Mouse (Mus musculus): ENCODE results near the gene Gal3st4. TPM values are rescaled to one million over a fixed set of nuclear protein-coding genes. Genes with fewer than 3 reads are reported as not detected.

Gal3st4 gene
- polyA plus RNA-seq, 1 experiment from 2014 or later = 4.4 TPM

DNA sequence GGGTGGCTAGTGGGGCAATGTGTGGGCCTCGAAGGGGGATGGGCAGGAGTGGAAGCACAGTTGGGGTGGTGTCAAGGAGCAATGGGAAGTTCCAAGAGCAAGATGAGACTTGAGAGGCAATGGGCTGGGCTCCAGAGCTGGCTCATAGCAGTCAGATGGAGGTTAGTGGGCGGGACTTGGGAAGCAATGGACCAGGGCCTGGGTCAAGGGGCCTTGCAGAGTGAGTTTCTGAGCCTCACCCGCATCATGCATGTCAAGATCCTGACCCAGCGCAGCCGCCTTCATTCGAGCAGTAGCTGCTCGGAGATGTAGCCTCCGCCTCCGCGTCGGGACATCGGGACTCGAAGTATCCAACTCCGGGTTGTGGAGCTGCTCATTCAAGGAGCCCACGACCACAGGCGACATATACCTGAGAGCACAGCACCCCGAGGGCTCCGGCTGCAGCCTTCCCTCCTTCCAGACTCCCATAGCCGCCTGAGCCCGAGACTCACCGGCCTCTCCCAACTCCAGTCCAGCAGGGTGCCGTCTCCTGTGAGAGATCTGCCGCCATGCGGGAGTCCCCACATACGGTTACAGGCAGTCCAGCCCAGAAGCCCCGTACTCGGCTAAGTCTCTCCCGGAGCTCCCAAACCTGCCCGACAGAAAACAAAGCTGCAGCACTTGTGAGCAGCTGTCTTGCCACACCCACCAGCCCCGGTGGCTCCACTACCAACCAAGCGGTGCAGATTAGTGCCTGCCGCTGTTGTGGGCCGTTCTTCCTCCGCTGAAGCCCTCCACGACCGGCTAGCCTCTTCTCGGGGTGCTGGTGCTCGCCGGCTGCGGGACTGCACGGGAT is 2.8 kb upstream of the Gal3st4 start:
- peak overlapping the region; percentile 60 for H3K9ac ChIP-seq
- H3K4me3 ChIP-seq = peak overlapping the region; percentile 68
- H3K27ac ChIP-seq = peak overlapping the region; percentile 49; the same call in 1 of the 2 replicates
- H3K4me1 ChIP-seq = peaks cover 75% of the 10 kb centered on the region
- 9% methylated on average over 41 of the region's 41 CpGs for WGBS
- ATAC-seq (ENCODE audit: low FRiP score) = no peak
- peaks cover 32% of the 10 kb centered on the region for H3K36me3 ChIP-seq
- no peaks in the 10 kb centered on the region for H3K9me3 ChIP-seq (replicated peaks)
- H3K27me3 ChIP-seq = no peaks in the 10 kb centered on the region; the same call in 1 of the 2 replicates
- peak overlapping the region; percentile 85 for H3K4me2 ChIP-seq (replicated peaks)

GRCm38 (mm10) chr5:138274186-138274585 is 1.5 kb upstream of the Gal3st4 start:
- 52% methylated on average over 8 of the region's 8 CpGs for WGBS
- H3K4me2 ChIP-seq (replicated peaks) = no peak overlapping the region; the same call in 1 of the 2 replicates

GRCm38 (mm10) chr5:138271232-138271631 is 1.4 kb downstream of the Gal3st4 start:
- Histone ChIP-seq H3K4me1 (peaks cover 47% of the 10 kb centered on the region), H3K9ac (no peak overlapping the region), H3K9me3 (replicated peaks) (no peaks in the 10 kb centered on the region), H3K27me3 (no peaks in the 10 kb centered on the region; the same call in 1 of the 2 replicates), H3K4me2 (replicated peaks) (no peak overlapping the region), H3K27ac (no peak overlapping the region), H3K4me3 (no peak overlapping the region), H3K36me3 (peaks cover 17% of the 10 kb centered on the region)
- no peak for ATAC-seq (ENCODE audit: low FRiP score)
- WGBS = 51% methylated on average over 3 of the region's 3 CpGs

More at GRCm38 (mm10) chr5:138274186-138274585, 1.5 kb upstream of the Gal3st4 start:
- no peaks in the 10 kb centered on the region for H3K9me3 ChIP-seq (replicated peaks)
- no peak overlapping the region for H3K4me3 ChIP-seq
- peak overlapping the region; percentile 39; the same call in 1 of the 2 replicates for H3K9ac ChIP-seq
- H3K36me3 ChIP-seq = peaks cover 32% of the 10 kb centered on the region
- H3K27me3 ChIP-seq = no peaks in the 10 kb centered on the region; the same call in 1 of the 2 replicates
- H3K27ac ChIP-seq = no peak overlapping the region
- no peak for ATAC-seq (ENCODE audit: low FRiP score)
- peaks cover 75% of the 10 kb centered on the region for H3K4me1 ChIP-seq

DNA sequence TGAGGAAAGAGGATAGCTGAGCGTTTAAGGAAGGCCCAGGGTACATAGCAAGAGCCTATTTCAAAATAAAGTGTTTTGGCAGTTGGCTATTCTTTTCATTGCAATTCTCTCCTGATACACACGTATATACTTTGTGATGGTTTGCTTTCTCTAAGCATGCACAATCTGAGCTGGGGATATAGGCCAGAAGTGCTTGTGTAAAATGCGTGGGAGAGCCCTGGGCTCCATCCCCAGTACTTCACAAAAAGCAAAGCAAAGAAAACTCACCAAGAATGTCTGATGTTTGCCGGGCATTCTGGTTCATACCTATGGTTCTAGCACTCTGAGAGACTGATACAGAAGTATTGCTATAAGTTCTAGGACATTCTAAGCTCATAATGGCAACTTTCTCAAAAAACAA is 3.7 kb downstream of the Gal3st4 start:
- Histone ChIP-seq H3K27me3 (no peaks in the 10 kb centered on the region; the same call in 1 of the 2 replicates), H3K36me3 (peaks cover 9% of the 10 kb centered on the region), H3K4me2 (replicated peaks) (no peak overlapping the region), H3K4me3 (no peak overlapping the region), H3K27ac (no peak overlapping the region), H3K9ac (no peak overlapping the region), H3K4me1 (peaks cover 32% of the 10 kb centered on the region), H3K9me3 (replicated peaks) (no peaks in the 10 kb centered on the region)
- ATAC-seq (ENCODE audit: low FRiP score) = no peak
- WGBS = 78% methylated on average over 4 of the region's 4 CpGs

DNA sequence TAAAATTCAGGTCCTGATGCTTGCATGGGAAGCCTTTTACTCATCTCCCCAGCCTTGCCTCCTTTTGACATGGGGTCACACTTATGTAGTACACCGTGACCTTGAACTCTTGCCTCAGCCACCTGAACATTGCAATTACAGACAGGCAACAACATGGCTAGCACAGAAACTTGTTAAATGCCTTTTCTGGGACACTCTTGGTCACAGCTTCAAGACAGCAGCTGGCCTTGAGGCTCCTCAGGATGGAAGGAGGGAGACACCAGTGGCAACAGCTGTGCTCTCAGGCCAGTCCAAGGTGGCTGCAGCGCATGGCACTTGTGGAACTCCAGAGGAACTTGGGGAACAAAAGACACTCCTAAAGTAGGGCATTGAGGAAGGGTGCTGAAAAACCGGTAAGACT is 5.5 kb downstream of the Gal3st4 start:
- Histone ChIP-seq H3K4me3 (no peak overlapping the region), H3K9ac (no peak overlapping the region), H3K9me3 (replicated peaks) (no peaks in the 10 kb centered on the region), H3K27ac (no peak overlapping the region), H3K4me2 (replicated peaks) (no peak overlapping the region), H3K4me1 (peaks cover 28% of the 10 kb centered on the region), H3K27me3 (no peaks in the 10 kb centered on the region; the same call in 1 of the 2 replicates), H3K36me3 (peaks cover 8% of the 10 kb centered on the region)
- 93% methylated on average over 3 of the region's 3 CpGs for WGBS
- ATAC-seq (ENCODE audit: low FRiP score) = no peak

GRCm38 (mm10) chr5:138265712-138266111 is 6.9 kb downstream of the Gal3st4 start:
- ATAC-seq (ENCODE audit: low FRiP score) = no peak
- no peak overlapping the region for H3K4me2 ChIP-seq (replicated peaks)

GRCm38 (mm10) chr5:138264207-138264578 is 8.4 kb downstream of the Gal3st4 start:
- peak overlapping the region; percentile 81; the same call in 1 of the 2 replicates for H3K27ac ChIP-seq
- H3K4me3 ChIP-seq = peak overlapping the region; percentile 97
- peak overlapping the region; percentile 97 for H3K9ac ChIP-seq
- ATAC-seq (ENCODE audit: low FRiP score) = no peak
- peaks cover 25% of the 10 kb centered on the region for H3K4me1 ChIP-seq
- no peaks in the 10 kb centered on the region for H3K9me3 ChIP-seq (replicated peaks)
- H3K4me2 ChIP-seq (replicated peaks) = peak overlapping the region; percentile 100
- peaks cover 36% of the 10 kb centered on the region for H3K36me3 ChIP-seq
- WGBS = 18% methylated on average over 6 of the region's 6 CpGs
- H3K27me3 ChIP-seq = no peaks in the 10 kb centered on the region

More at GRCm38 (mm10) chr5:138265712-138266111, 6.9 kb downstream of the Gal3st4 start:
- Histone ChIP-seq H3K9ac (no peak overlapping the region), H3K36me3 (peaks cover 22% of the 10 kb centered on the region), H3K27me3 (no peaks in the 10 kb centered on the region), H3K27ac (no peak overlapping the region), H3K4me1 (peaks cover 22% of the 10 kb centered on the region), H3K9me3 (replicated peaks) (no peaks in the 10 kb centered on the region), H3K4me3 (no peak overlapping the region)
- over 99% methylated on average over 4 of the region's 4 CpGs for WGBS

- under 1% methylated on average over 67 of the region's 71 CpGs for WGBS
- no peaks in the 10 kb centered on the region for H3K27me3 ChIP-seq
- peak within 1 kb of the TSS; percentile 97 for H3K9ac ChIP-seq
- peak within 1 kb of the TSS; percentile 97 for H3K4me3 ChIP-seq
- H3K27ac ChIP-seq = peak within 1 kb of the TSS; percentile 81
- H3K36me3 ChIP-seq = peaks cover 42% of the 10 kb centered on the region
- H3K4me1 ChIP-seq = peaks cover 25% of the 10 kb centered on the region
- no peaks in the 10 kb centered on the region for H3K9me3 ChIP-seq (replicated peaks)
- peak within 1 kb of the TSS; percentile 100 for H3K4me2 ChIP-seq (replicated peaks)
- peak; percentile 84 for ATAC-seq (ENCODE audit: low FRiP score)
Observed at GRCm38 (mm10) chr5:138263260-138264206, 9.1 kb downstream of the Gal3st4 start, which contains the start of gene BC037034. BC037034 (minus strand) TSS chr5:138264033.

GRCm38 (mm10) chr5:138262582-138263240 is 9.9 kb downstream of the Gal3st4 start:
- H3K27ac ChIP-seq = no peak overlapping the region
- H3K4me1 ChIP-seq = peaks cover 25% of the 10 kb centered on the region
- 68% methylated on average over 18 of the region's 18 CpGs for WGBS
- no peaks in the 10 kb centered on the region for H3K27me3 ChIP-seq
- peak overlapping the region; percentile 100 for H3K4me2 ChIP-seq (replicated peaks)
- H3K36me3 ChIP-seq = peaks cover 49% of the 10 kb centered on the region
- H3K9me3 ChIP-seq (replicated peaks) = no peaks in the 10 kb centered on the region
- H3K9ac ChIP-seq = peak overlapping the region; percentile 97
- H3K4me3 ChIP-seq = peak overlapping the region; percentile 97
- no peak for ATAC-seq (ENCODE audit: low FRiP score)

- WGBS = 86% methylated on average over 4 of the region's 4 CpGs
- peak overlapping the region; percentile 5; the same call in 1 of the 2 replicates for H3K9ac ChIP-seq
- H3K27ac ChIP-seq = no peak overlapping the region
- H3K9me3 ChIP-seq (replicated peaks) = no peaks in the 10 kb centered on the region
- H3K27me3 ChIP-seq = no peaks in the 10 kb centered on the region
- no peak overlapping the region; the same call in 1 of the 2 replicates for H3K4me3 ChIP-seq
- peaks cover 49% of the 10 kb centered on the region for H3K36me3 ChIP-seq
- no peak for ATAC-seq (ENCODE audit: low FRiP score)
- H3K4me2 ChIP-seq (replicated peaks) = peak overlapping the region; percentile 100; the same call in 1 of the 2 replicates
- peaks cover 25% of the 10 kb centered on the region for H3K4me1 ChIP-seq
Observed at GRCm38 (mm10) chr5:138262001-138262400, 10.6 kb downstream of the Gal3st4 start.

DNA sequence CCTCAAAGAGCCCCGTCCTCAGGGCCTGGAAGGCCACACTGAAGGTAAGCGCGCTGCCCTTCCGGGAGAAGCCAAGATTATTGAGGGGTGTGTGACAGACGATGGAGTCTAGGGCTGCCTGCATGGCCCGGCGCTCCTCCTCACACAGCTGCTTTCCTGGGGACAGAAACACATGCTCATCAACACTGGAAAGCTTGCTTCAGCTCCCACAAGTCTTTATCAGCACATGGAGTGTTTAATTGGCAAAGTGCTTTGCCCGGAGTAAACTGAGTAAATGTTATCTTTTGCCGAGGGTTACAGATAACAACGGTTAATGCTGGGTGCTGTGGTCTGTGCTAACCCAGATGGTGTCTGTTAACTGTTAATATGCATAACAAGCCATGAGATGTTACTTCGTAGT is 11.8 kb downstream of the Gal3st4 start:
- Histone ChIP-seq H3K9me3 (replicated peaks) (no peaks in the 10 kb centered on the region), H3K36me3 (peaks cover 43% of the 10 kb centered on the region), H3K9ac (no peak overlapping the region), H3K4me1 (peaks cover 31% of the 10 kb centered on the region), H3K4me3 (no peak overlapping the region), H3K4me2 (replicated peaks) (no peak overlapping the region), H3K27me3 (no peaks in the 10 kb centered on the region), H3K27ac (no peak overlapping the region)
- 92% methylated on average over 11 of the region's 11 CpGs for WGBS
- no peak for ATAC-seq (ENCODE audit: low FRiP score)

Data from hindbrain, embryonic 12.5 days (tissue).